Mouse (Mus musculus) testis, adult 2 months (tissue): ENCODE measurements around the gene Nbea.

Experiments used
- CTCF ChIP-seq: fragments of 200-500 bp; IDR thresholded peaks from 2 replicates; pipeline ENCODE4 v1.5.1; 2012; ENCODE audit warnings: low read depth, mild to moderate bottlenecking, inconsistent platforms, low read length, moderate library complexity; ENCODE audit not compliant: control insufficient read depth, insufficient read depth, insufficient replicate concordance
- POLR2A ChIP-seq: fragments of 200-500 bp; IDR thresholded peaks from 2 replicates; pipeline ENCODE4 v1.6.1; 2012; ENCODE audit warnings: low read depth, mild to moderate bottlenecking, inconsistent platforms, low read length, moderate library complexity; ENCODE audit not compliant: control insufficient read depth

DNA sequence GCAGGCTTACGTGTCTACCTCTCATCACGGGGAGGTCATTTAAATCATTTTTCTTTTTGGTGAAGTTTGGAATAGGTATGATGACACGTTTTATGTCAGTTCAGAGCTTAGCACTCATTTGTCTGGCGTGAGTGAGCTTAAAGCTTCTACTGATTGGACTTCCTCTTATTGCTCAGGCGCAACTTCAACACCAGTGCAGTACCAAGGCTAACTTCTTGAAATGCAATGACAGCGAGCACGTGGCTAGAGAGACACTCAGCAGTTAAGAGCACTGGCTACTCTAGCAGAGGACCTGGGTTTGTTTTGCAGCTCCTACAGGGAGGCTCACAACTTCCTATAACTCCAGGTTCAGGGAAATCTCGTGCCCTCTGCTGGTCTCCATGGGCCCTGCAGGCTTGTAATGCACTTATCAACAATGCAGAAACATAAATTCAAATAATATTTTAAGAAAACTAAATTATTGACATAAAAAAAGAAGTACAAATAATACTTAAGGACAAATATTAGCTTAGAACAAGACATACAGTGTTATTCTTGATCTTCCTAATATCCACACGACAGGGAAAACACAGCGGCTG lies 523.2 kb downstream of the Nbea start:
- TF ChIP-seq POLR2A (no peak), CTCF (no peak)
